Mouse (Mus musculus) forebrain, embryonic 12.5 days (tissue): Measurements from ENCODE around the gene Zfhx3. TPM values are rescaled to one million over a fixed set of nuclear protein-coding genes. Genes with fewer than 3 reads are reported as not detected.

Experiments
- ATAC-seq: fragments of 200-750 bp; cut with Nextera tagmentation; 2 replicates; pipeline ENCODE4 v1.8.0; 2017; ENCODE audit warnings: moderate TSS enrichment; ENCODE audit not compliant: low FRiP score
- H3K27ac ChIP-seq: fragments of 300-500 bp; sonication (generic); 2 replicates; pipeline ENCODE4 v1.5.1; 2016; ENCODE audit warnings: mild to moderate bottlenecking
- H3K27me3 ChIP-seq: fragments of 300-500 bp; sonication (generic); 2 replicates; pipeline ENCODE4 v1.6.1; 2016; ENCODE audit warnings: mild to moderate bottlenecking
- H3K36me3 ChIP-seq: fragments of 300-500 bp; sonication (generic); replicated peaks from 2 replicates; pipeline ENCODE4 v1.6.1; 2016; ENCODE audit warnings: mild to moderate bottlenecking
- H3K4me1 ChIP-seq: fragments of 300-500 bp; sonication (generic); 2 replicates; pipeline ENCODE4 v1.6.1; 2016
- H3K4me2 ChIP-seq: fragments of 300-500 bp; sonication (generic); 2 replicates; pipeline ENCODE4 v1.6.1; 2016; ENCODE audit warnings: mild to moderate bottlenecking, moderate library complexity
- H3K4me3 ChIP-seq: fragments of 300-500 bp; sonication (generic); replicated peaks from 2 replicates; pipeline ENCODE4 v1.5.1; 2016; ENCODE audit warnings: mild to moderate bottlenecking
- H3K9ac ChIP-seq: fragments of 300-500 bp; sonication (generic); 2 replicates; pipeline ENCODE4 v1.6.1; 2016; ENCODE audit warnings: mild to moderate bottlenecking
- H3K9me3 ChIP-seq: fragments of 300-500 bp; sonication (generic); 2 replicates; pipeline ENCODE4 v1.6.1; 2016
- WGBS: fragments of 180-500 bp; shearing (Covaris S2); methylation state at CpG from one replicate; pipeline ENCODE4 v1.1.7; 2016; 5-methylcytosine and 5-hydroxymethylcytosine counted together
- polyA plus RNA-seq: library from polyadenylated mRNA; unstranded; fragments of >200 nt; fragmentation: Nextera tagmentation; extraction: Ambion mirVana; gene quantifications from 2 replicates; pipeline ENCODE4 v1.2.1, GENCODE M21; 2016

The Zfhx3 gene
- polyA plus RNA-seq, 1 experiment from 2014 or later = 30.5 TPM

DNA sequence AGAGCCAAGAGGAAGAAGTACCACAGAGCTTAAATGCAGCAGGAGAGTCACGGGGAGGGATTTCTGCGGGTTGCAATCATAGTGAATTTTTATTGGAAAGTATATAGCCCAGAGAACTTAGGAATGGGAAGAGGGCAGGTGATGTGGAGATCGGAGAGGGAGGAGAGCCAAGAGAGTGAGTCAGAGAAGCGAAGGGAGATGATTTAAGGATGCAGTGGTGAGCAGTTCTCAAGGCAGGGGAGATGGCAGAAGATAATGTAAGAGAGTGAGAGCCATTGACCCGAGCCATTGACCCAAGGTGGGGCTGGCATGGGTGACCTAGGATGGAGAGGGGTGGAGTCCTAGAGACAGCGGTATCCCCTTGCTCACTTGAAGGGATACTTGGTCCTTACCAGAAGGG lies 838.3 kb downstream of the Zfhx3 start:
- Histone ChIP-seq H3K4me1 (peaks cover 25% of the 10 kb centered on the region), H3K9ac (no peak overlapping the region), H3K27ac (no peak overlapping the region), H3K4me3 (no peak overlapping the region), H3K4me2 (no peak overlapping the region), H3K9me3 (no peaks in the 10 kb centered on the region), H3K27me3 (peaks cover 15% of the 10 kb centered on the region), H3K36me3 (no peaks in the 10 kb centered on the region)
- WGBS = 90% methylated on average over 6 of the region's 6 CpGs
- no peak for ATAC-seq

DNA sequence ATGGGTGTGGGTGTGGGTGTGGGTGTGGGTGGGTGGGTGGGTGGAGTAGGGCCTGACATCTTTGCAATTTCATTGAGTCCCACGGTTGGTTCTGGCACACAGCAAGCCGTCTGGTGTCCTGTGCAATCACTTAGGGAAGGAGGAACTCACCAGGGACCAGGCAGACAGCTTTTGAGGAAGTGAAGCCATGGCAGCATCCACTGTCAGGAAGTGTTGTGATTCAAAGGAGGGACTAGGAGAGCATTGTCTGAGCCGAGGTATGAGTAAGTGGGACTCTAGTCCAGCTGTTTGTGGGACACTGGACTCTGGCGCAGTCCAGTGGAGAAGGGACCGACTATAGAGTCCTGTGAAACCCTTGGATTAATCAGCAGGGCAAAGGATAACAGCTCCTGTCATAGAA lies 838.7 kb downstream of the Zfhx3 start:
- 77% methylated on average over 5 of the region's 5 CpGs for WGBS
- H3K36me3 ChIP-seq = no peaks in the 10 kb centered on the region
- H3K4me3 ChIP-seq = no peak overlapping the region
- H3K4me1 ChIP-seq = peaks cover 25% of the 10 kb centered on the region
- H3K9me3 ChIP-seq = no peaks in the 10 kb centered on the region
- no peak overlapping the region for H3K27ac ChIP-seq
- ATAC-seq = no peak
- no peak overlapping the region for H3K9ac ChIP-seq
- peaks cover 19% of the 10 kb centered on the region for H3K27me3 ChIP-seq
- no peak overlapping the region for H3K4me2 ChIP-seq

DNA sequence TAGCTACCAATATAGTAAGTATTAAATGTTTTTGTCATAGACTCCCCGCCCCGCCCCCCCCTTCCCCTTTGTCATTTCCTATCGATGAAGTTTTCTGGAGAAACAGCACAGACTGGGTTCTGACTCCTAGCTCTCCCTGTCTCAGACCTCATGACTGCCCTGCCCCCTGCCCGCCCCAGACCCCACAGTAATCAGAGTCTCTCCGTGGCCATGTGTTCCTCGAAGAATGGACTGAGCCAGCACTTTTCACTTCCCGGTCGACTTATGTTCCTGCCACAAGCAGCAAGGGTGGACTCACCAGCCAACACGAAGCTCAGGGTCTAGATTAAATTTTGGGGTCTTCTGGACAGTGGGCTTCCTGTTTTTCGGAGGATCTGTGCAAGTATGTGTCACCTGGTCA lies 840.7 kb downstream of the Zfhx3 start:
- no peak overlapping the region for H3K4me3 ChIP-seq
- H3K4me2 ChIP-seq = no peak overlapping the region
- 74% methylated on average over 10 of the region's 10 CpGs for WGBS
- peaks cover 16% of the 10 kb centered on the region for H3K4me1 ChIP-seq
- H3K36me3 ChIP-seq = no peaks in the 10 kb centered on the region
- H3K9me3 ChIP-seq = no peaks in the 10 kb centered on the region
- peaks cover 34% of the 10 kb centered on the region for H3K27me3 ChIP-seq
- ATAC-seq = no peak
- no peak overlapping the region for H3K27ac ChIP-seq
- H3K9ac ChIP-seq = no peak overlapping the region

DNA sequence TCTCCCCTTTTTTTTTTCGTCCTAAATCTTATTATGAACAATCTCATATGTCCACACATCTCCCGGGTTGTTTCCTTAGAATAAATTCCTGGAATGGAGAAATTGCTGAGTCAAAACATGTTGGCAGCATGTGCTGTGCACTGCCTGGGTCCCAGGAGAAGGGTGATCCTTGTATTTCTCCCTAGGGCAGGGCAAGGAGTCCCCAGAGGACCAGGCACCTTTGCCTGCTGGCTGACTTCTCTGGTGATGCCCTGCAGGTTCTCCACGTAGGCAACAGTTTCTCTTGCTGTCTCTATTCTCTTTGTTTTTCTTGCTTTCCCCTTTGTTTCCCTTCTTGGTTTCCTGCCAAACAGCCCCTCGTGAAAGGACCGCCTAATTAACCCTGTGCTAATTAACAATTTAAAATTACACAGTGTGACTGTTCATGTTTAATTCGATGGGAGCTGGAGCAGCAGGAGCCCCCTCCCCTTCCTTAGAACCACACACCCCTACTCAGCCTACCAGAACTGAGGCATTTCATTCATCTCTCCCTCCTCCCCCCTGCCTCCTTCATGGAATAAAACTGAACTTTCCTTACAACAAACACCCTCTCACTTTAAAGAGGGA lies 845.8 kb downstream of the Zfhx3 start:
- Histone ChIP-seq H3K27ac (0 out of 2 replicates have a peak overlapping the region, but pooled peaks have one; percentile 61), H3K36me3 (peaks cover 15% of the 10 kb centered on the region), H3K9ac (no peak overlapping the region), H3K4me2 (no peak overlapping the region; the same call in 1 of the 2 replicates), H3K9me3 (peaks cover 14% of the 10 kb centered on the region), H3K4me1 (peaks cover 37% of the 10 kb centered on the region), H3K27me3 (peaks cover 66% of the 10 kb centered on the region), H3K4me3 (no peak overlapping the region)
- ATAC-seq = peak; percentile 91
- 14% methylated on average over 6 of the region's 6 CpGs for WGBS

DNA sequence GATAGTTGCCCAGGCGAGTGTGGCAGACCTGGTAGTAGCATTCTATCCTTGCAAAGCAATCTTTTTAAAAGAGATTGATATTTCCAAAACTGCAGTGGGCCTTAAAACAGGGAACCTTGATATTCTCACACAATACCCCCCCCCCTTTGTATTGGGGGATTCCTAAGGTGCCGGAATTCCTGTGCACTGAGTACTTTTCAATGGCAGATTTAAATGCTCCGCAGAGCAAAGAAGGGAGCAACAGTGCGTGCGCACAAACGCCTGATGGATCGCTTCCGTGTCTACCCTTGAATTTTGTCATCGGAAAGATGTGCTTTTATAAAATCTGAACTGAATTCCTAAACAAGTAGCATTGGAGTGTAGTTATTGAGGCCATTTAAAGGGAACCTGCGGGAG lies 846.3 kb downstream of the Zfhx3 start:
- peak overlapping the region; percentile 39 for H3K4me2 ChIP-seq
- 0 out of 2 replicates have a peak overlapping the region, but pooled peaks have one; percentile 5 for H3K27ac ChIP-seq
- H3K27me3 ChIP-seq = peaks cover 64% of the 10 kb centered on the region
- peak; percentile 25; the same call in 1 of the 2 replicates for ATAC-seq
- peaks cover 20% of the 10 kb centered on the region for H3K36me3 ChIP-seq
- peaks cover 35% of the 10 kb centered on the region for H3K4me1 ChIP-seq
- no peak overlapping the region for H3K9ac ChIP-seq
- H3K4me3 ChIP-seq = no peak overlapping the region
- peaks cover 19% of the 10 kb centered on the region for H3K9me3 ChIP-seq
- WGBS = 7% methylated on average over 10 of the region's 10 CpGs

DNA sequence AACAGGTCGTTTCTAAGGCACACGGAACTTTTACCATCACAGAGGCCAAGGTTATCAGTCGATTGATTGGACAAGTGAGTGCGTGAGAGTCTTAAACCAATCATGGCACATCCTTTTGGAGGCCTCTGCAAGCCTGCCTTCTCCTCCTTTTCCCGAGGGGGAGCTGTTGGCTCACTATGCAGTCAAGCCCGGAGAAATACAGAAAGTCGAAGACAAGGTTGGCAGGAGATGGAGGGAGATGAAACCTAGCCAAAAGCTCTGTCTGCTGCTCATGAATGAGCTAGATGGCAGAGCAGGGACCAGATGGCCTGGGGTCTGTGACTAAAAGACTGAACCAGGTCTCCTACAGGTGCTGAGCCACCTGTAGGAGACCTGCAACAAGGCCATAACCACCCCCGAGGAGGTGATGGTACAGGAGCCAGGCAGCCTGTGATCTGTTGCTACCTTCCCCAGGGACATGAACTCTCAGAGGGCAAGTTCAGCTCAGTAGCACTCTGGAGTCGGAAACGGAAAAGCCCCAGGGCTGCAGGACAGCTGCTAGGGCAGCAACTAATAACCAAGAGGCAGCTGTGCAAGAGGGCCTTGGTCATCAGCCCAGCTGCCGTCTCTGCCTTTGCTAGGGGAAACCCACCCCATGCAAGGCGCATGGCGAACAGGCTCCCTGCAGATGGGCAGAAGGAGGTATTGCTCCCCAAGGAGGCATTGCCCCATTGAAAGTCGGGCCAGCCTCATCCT lies 848.3 kb downstream of the Zfhx3 start:
- peaks cover 35% of the 10 kb centered on the region for H3K4me1 ChIP-seq
- H3K9ac ChIP-seq = no peak overlapping the region
- no peak overlapping the region for H3K27ac ChIP-seq
- no peak for ATAC-seq
- peaks cover 54% of the 10 kb centered on the region for H3K27me3 ChIP-seq
- WGBS = 81% methylated on average over 14 of the region's 14 CpGs
- H3K4me2 ChIP-seq = no peak overlapping the region
- peaks cover 34% of the 10 kb centered on the region for H3K9me3 ChIP-seq
- no peak overlapping the region for H3K4me3 ChIP-seq
- H3K36me3 ChIP-seq = peaks cover 39% of the 10 kb centered on the region

DNA sequence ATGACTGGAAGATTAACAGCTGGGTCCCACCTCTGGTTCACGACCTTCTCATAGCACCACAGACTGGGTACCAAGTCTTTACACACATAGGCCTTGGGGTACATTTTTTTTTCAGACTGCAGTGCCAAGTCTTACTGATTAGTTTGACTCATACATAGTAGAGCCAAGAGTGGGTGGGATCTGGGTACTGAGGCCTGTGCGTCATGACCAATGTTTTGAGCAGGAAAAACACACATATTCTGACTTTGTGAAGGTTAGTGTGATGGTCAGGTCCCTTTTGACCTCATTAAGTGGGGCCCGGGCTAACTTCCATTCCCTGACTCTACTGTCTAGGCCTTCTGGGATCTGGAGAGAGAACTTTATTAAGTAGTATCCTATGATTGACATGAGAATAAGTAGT lies 853.6 kb downstream of the Zfhx3 start:
- Histone ChIP-seq H3K4me1 (peaks cover 10% of the 10 kb centered on the region), H3K9me3 (peaks cover 35% of the 10 kb centered on the region), H3K4me2 (no peak overlapping the region), H3K27ac (no peak overlapping the region), H3K36me3 (peaks cover 64% of the 10 kb centered on the region), H3K4me3 (no peak overlapping the region), H3K9ac (no peak overlapping the region), H3K27me3 (peaks cover 11% of the 10 kb centered on the region)
- ATAC-seq = no peak
- WGBS = 97% methylated on average over 3 of the region's 3 CpGs

DNA sequence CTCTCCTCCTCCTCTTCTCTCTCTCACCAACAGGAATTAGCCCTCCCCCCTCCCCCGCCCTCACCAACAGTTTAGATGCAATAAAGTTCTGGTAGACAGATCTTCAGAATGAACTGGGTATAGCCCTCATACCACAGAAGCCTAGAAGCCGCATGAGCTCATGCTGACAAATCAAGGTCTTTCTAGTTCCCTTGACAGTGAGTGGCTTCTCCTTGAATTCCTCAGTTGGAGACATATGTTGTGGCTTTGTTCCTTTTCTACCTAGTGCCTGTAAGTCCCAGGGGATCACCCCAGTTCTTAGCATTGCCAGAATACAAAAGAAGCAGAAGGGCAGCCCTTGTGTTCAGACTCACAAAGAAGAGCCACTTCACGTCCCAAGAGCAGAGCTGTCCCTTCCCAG lies 854.4 kb downstream of the Zfhx3 start:
- Histone ChIP-seq H3K27ac (no peak overlapping the region), H3K9me3 (peaks cover 33% of the 10 kb centered on the region), H3K4me3 (no peak overlapping the region), H3K36me3 (peaks cover 71% of the 10 kb centered on the region), H3K9ac (no peak overlapping the region), H3K27me3 (peaks cover 2% of the 10 kb centered on the region; the same call in 1 of the 2 replicates), H3K4me2 (no peak overlapping the region), H3K4me1 (peaks cover 9% of the 10 kb centered on the region)
- ATAC-seq = no peak
- WGBS = 80% methylated on average over 3 of the region's 3 CpGs

DNA sequence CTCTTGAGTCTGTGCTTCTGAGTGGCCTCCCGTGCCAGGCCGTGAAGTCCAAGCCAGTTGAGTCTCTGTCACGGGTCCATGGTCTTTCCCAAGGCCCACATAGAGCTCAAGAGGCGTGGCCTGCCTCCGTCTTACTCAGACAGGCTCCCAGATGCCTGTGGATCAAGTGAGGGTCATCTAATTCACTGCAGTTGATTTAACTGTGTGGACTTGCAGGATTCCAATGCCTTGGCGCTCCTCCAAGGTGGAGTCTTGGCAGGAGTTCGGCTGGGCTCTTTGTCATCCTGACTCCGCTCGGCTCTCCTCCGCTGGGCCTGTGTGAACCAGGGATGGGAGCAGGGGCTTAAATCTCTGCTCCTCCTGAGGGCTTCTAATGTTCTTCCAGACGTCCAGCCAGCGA lies 855.6 kb downstream of the Zfhx3 start:
- H3K4me2 ChIP-seq = no peak overlapping the region
- H3K4me3 ChIP-seq = no peak overlapping the region
- H3K27me3 ChIP-seq = no peaks in the 10 kb centered on the region; the same call in 1 of the 2 replicates
- H3K9me3 ChIP-seq = peaks cover 22% of the 10 kb centered on the region
- peaks cover 68% of the 10 kb centered on the region for H3K36me3 ChIP-seq
- WGBS = 63% methylated on average over 12 of the region's 12 CpGs
- peaks cover 9% of the 10 kb centered on the region for H3K4me1 ChIP-seq
- H3K9ac ChIP-seq = no peak overlapping the region
- ATAC-seq = no peak
- H3K27ac ChIP-seq = no peak overlapping the region

DNA sequence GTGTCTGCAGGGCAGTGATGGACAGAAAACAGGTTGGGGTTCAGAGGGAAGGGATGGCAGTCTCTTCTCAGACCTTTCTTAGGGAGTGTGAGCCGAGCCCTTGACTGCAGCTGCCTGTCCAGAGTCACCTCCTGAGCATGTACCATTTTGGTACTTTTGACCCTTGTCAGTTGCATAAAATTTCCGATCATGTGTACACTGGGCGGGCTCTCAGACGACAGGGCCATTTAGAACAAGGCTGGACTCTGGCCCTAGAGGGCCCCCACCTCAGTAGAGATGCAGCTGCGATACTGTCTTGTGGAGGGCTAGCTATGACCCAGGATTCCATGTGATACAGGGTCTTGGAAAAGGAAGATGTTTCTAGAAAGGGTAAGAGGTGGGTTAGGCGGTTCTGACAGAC lies 856.8 kb downstream of the Zfhx3 start:
- Histone ChIP-seq H3K4me1 (peaks cover 9% of the 10 kb centered on the region), H3K36me3 (peaks cover 56% of the 10 kb centered on the region), H3K9ac (no peak overlapping the region), H3K9me3 (peaks cover 11% of the 10 kb centered on the region; the same call in 1 of the 2 replicates), H3K4me2 (no peak overlapping the region), H3K27ac (no peak overlapping the region), H3K27me3 (no peaks in the 10 kb centered on the region; the same call in 1 of the 2 replicates), H3K4me3 (no peak overlapping the region)
- WGBS = 90% methylated on average over 6 of the region's 6 CpGs
- no peak for ATAC-seq

DNA sequence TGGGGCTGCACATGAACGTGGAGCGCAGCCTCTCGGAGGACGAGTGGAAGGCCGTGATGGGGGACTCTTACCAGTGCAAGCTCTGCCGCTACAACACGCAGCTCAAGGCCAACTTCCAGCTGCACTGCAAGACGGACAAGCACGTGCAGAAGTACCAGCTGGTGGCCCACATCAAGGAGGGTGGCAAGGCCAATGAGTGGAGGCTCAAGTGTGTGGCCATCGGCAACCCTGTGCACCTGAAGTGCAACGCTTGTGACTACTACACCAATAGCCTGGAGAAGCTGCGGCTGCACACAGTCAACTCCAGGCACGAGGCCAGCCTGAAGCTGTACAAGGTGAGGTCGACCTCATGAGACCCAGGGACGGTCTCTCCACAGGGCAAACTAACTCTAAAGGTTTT lies 857.9 kb downstream of the Zfhx3 start:
- Histone ChIP-seq H3K4me2 (no peak overlapping the region), H3K27ac (no peak overlapping the region), H3K27me3 (no peaks in the 10 kb centered on the region; the same call in 1 of the 2 replicates), H3K9ac (no peak overlapping the region), H3K36me3 (peaks cover 46% of the 10 kb centered on the region), H3K4me1 (peaks cover 9% of the 10 kb centered on the region), H3K9me3 (peaks cover 4% of the 10 kb centered on the region; the same call in 1 of the 2 replicates), H3K4me3 (no peak overlapping the region)
- WGBS = 95% methylated on average over 15 of the region's 15 CpGs
- no peak for ATAC-seq

DNA sequence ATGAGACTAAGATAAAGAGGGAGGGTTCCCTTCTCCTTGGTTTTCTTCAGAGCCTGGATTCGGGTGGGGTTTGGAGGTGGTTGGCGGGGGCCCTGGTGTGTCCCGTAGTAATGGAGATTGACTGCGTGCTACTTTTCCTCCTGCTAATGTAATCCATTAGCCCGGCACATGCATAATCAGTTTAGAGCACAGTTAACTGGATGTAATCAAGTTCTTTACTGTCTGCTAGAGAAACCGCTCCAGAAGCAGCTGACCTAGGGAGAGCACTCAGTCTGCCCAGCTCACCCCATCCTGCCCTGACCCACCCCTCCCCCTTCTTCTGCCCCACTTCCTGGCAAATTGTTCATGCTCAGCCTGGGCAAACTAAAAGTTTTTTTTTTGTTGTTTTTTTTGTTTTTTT lies 860.6 kb downstream of the Zfhx3 start:
- Histone ChIP-seq H3K4me3 (no peak overlapping the region), H3K27me3 (no peaks in the 10 kb centered on the region), H3K27ac (no peak overlapping the region), H3K4me1 (peaks cover 3% of the 10 kb centered on the region), H3K36me3 (peaks cover 28% of the 10 kb centered on the region), H3K9ac (no peak overlapping the region), H3K9me3 (no peaks in the 10 kb centered on the region), H3K4me2 (no peak overlapping the region)
- WGBS = 77% methylated on average over 6 of the region's 6 CpGs
- ATAC-seq = peak; percentile 60; the same call in 1 of the 2 replicates
